Mouse (Mus musculus) limb, embryonic 13.5 days (tissue): ENCODE measurements around the gene BC052040. TPM values are rescaled to one million over a fixed set of nuclear protein-coding genes. Genes with fewer than 3 reads are reported as not detected.

Source experiments
- ATAC-seq: fragments of 200-750 bp; cut with Nextera tagmentation; 2 replicates; pipeline ENCODE4 v1.8.0; 2017; ENCODE audit warnings: low read depth, moderate number of reproducible peaks, moderate TSS enrichment; ENCODE audit not compliant: low FRiP score
- H3K27ac ChIP-seq: fragments of 300-500 bp; sonication (generic); 2 replicates; pipeline ENCODE4 v1.5.1; 2015; ENCODE audit warnings: inconsistent platforms, mild to moderate bottlenecking, moderate library complexity
- H3K27me3 ChIP-seq: fragments of 300-500 bp; sonication (generic); 2 replicates; pipeline ENCODE4 v1.6.1; 2015; ENCODE audit warnings: mild to moderate bottlenecking, inconsistent platforms
- H3K36me3 ChIP-seq: fragments of 300-500 bp; sonication (generic); 2 replicates; pipeline ENCODE4 v1.6.1; 2015; ENCODE audit warnings: inconsistent platforms, mild to moderate bottlenecking, moderate library complexity
- H3K4me1 ChIP-seq: fragments of 300-500 bp; sonication (generic); 2 replicates; pipeline ENCODE4 v1.6.1; 2015; ENCODE audit warnings: inconsistent platforms
- H3K4me2 ChIP-seq: fragments of 300-500 bp; sonication (generic); replicated peaks from 2 replicates; pipeline ENCODE4 v1.6.1; 2015; ENCODE audit warnings: inconsistent platforms, mild to moderate bottlenecking, moderate library complexity
- H3K4me3 ChIP-seq: fragments of 300-500 bp; sonication (generic); 2 replicates; pipeline ENCODE4 v1.5.1; 2015; ENCODE audit warnings: moderate library complexity, mild to moderate bottlenecking, inconsistent platforms
- H3K9ac ChIP-seq: fragments of 300-500 bp; sonication (generic); 2 replicates; pipeline ENCODE4 v1.6.1; 2015; ENCODE audit warnings: mild to moderate bottlenecking, inconsistent platforms
- H3K9me3 ChIP-seq: fragments of 300-500 bp; sonication (generic); 2 replicates; pipeline ENCODE4 v1.6.1; 2016; ENCODE audit warnings: inconsistent platforms
- WGBS: fragments of 180-500 bp; shearing (Covaris S2); methylation state at CpG from one replicate; pipeline ENCODE4 v1.1.7; 2015; 5-methylcytosine and 5-hydroxymethylcytosine counted together
- polyA plus RNA-seq: library from polyadenylated mRNA; unstranded; fragments of >200 nt; fragmentation: Nextera tagmentation; extraction: Ambion mirVana; gene quantifications from 2 replicates; pipeline ENCODE4 v1.2.1, GENCODE M21; 2015

The BC052040 gene
- polyA plus RNA-seq, 1 experiment from 2014 or later, result 9.7 TPM

- Histone ChIP-seq H3K4me3 (peak overlapping the region; percentile 33), H3K9ac (peak overlapping the region; percentile 43)
- ATAC-seq, result no peak
These were observed 2.2 kb upstream of the BC052040 start for GRCm38 (mm10) chr2:115579171-115579900.

GRCm38 (mm10) chr2:115579976-115580375, 1.5 kb upstream of the BC052040 start:
- Histone ChIP-seq H3K27ac (no peak overlapping the region), H3K4me3 (no peak overlapping the region), H3K4me2 (peak overlapping the region; percentile 63), H3K9me3 (no peaks in the 10 kb centered on the region), H3K4me1 (peaks cover 25% of the 10 kb centered on the region), H3K9ac (no peak overlapping the region; the same call in 1 of the 2 replicates), H3K36me3 (no peaks in the 10 kb centered on the region), H3K27me3 (0 out of 2 replicates have a peak, but pooled peaks cover 7% of the 10 kb centered on the region)
- 23% methylated on average over 6 of the region's 6 CpGs for WGBS
- no peak for ATAC-seq

More at GRCm38 (mm10) chr2:115579171-115579900, 2.2 kb upstream of the BC052040 start:
- no peaks in the 10 kb centered on the region for H3K9me3 ChIP-seq
- H3K27ac ChIP-seq, result peak overlapping the region; percentile 39
- H3K4me1 ChIP-seq, result peaks cover 25% of the 10 kb centered on the region
- H3K4me2 ChIP-seq, result peak overlapping the region; percentile 63
- no peaks in the 10 kb centered on the region for H3K36me3 ChIP-seq
- 12% methylated on average over 18 of the region's 18 CpGs for WGBS
- 0 out of 2 replicates have a peak, but pooled peaks cover 7% of the 10 kb centered on the region for H3K27me3 ChIP-seq

GRCm38 (mm10) chr2:115581989-115582608, 583 bp downstream of the BC052040 start:
- no peaks in the 10 kb centered on the region for H3K27me3 ChIP-seq
- no peak overlapping the region for H3K27ac ChIP-seq
- no peaks in the 10 kb centered on the region for H3K36me3 ChIP-seq
- peak overlapping the region; percentile 76 for H3K4me2 ChIP-seq
- H3K9ac ChIP-seq, result peak overlapping the region; percentile 74
- 0 out of 2 replicates have a peak, but pooled peaks have one; percentile 10 for ATAC-seq
- 66% methylated on average over 10 of the region's 10 CpGs for WGBS
- peak overlapping the region; percentile 69 for H3K4me3 ChIP-seq
- H3K4me1 ChIP-seq, result peaks cover 25% of the 10 kb centered on the region
- no peaks in the 10 kb centered on the region for H3K9me3 ChIP-seq

- H3K4me1 ChIP-seq, result peaks cover 25% of the 10 kb centered on the region
- no peak overlapping the region for H3K9ac ChIP-seq
- H3K4me3 ChIP-seq, result no peak overlapping the region
- H3K4me2 ChIP-seq, result no peak overlapping the region
- no peak for ATAC-seq
- H3K36me3 ChIP-seq, result no peaks in the 10 kb centered on the region
- H3K9me3 ChIP-seq, result no peaks in the 10 kb centered on the region
- H3K27me3 ChIP-seq, result no peaks in the 10 kb centered on the region
- H3K27ac ChIP-seq, result no peak overlapping the region
These were observed 2.3 kb downstream of the BC052040 start for GRCm38 (mm10) chr2:115583776-115584175.

GRCm38 (mm10) chr2:115590602-115591001, 9.1 kb downstream of the BC052040 start:
- no peak overlapping the region for H3K9ac ChIP-seq
- 79% methylated on average over 2 of the region's 2 CpGs for WGBS
- H3K36me3 ChIP-seq, result no peaks in the 10 kb centered on the region
- H3K27me3 ChIP-seq, result no peaks in the 10 kb centered on the region
- no peak overlapping the region for H3K27ac ChIP-seq
- H3K9me3 ChIP-seq, result no peaks in the 10 kb centered on the region
- no peak overlapping the region for H3K4me3 ChIP-seq
- H3K4me1 ChIP-seq, result peaks cover 16% of the 10 kb centered on the region
- H3K4me2 ChIP-seq, result no peak overlapping the region
- no peak for ATAC-seq

- Histone ChIP-seq H3K9ac (no peak overlapping the region), H3K27me3 (no peaks in the 10 kb centered on the region), H3K4me1 (peaks cover 16% of the 10 kb centered on the region), H3K27ac (no peak overlapping the region), H3K4me3 (no peak overlapping the region), H3K4me2 (no peak overlapping the region), H3K36me3 (no peaks in the 10 kb centered on the region), H3K9me3 (no peaks in the 10 kb centered on the region)
- 52% methylated on average over 2 of the region's 2 CpGs for WGBS
- 0 out of 2 replicates have a peak, but pooled peaks have one; percentile 51 for ATAC-seq
These were observed 11.2 kb downstream of the BC052040 start for GRCm38 (mm10) chr2:115592651-115593119.

- Histone ChIP-seq H3K27me3 (peaks cover 2% of the 10 kb centered on the region; the same call in 1 of the 2 replicates), H3K9ac (no peak overlapping the region), H3K9me3 (no peaks in the 10 kb centered on the region), H3K27ac (no peak overlapping the region), H3K36me3 (no peaks in the 10 kb centered on the region), H3K4me2 (no peak overlapping the region), H3K4me3 (no peak overlapping the region), H3K4me1 (peaks cover 19% of the 10 kb centered on the region)
- WGBS, result 66% methylated on average over 10 of the region's 10 CpGs
- ATAC-seq, result no peak
These were observed 15.5 kb downstream of the BC052040 start for GRCm38 (mm10) chr2:115597017-115597416.

GRCm38 (mm10) chr2:115598266-115598665, 16.8 kb downstream of the BC052040 start:
- peaks cover 7% of the 10 kb centered on the region; the same call in 1 of the 2 replicates for H3K4me1 ChIP-seq
- H3K36me3 ChIP-seq, result no peaks in the 10 kb centered on the region
- H3K4me2 ChIP-seq, result no peak overlapping the region
- H3K4me3 ChIP-seq, result no peak overlapping the region
- no peak for ATAC-seq
- H3K9me3 ChIP-seq, result no peaks in the 10 kb centered on the region
- peaks cover 8% of the 10 kb centered on the region; the same call in 1 of the 2 replicates for H3K27me3 ChIP-seq
- 35% methylated on average over 5 of the region's 5 CpGs for WGBS
- H3K9ac ChIP-seq, result no peak overlapping the region
- H3K27ac ChIP-seq, result no peak overlapping the region

GRCm38 (mm10) chr2:115600724-115601123, 19.2 kb downstream of the BC052040 start:
- 65% methylated on average over 5 of the region's 5 CpGs for WGBS
- H3K4me1 ChIP-seq, result peaks cover 7% of the 10 kb centered on the region; the same call in 1 of the 2 replicates
- no peak for ATAC-seq

GRCm38 (mm10) chr2:115601280-115601679, 19.8 kb downstream of the BC052040 start:
- ATAC-seq, result no peak
- Histone ChIP-seq H3K4me1 (peaks cover 7% of the 10 kb centered on the region; the same call in 1 of the 2 replicates), H3K4me2 (no peak overlapping the region), H3K9me3 (no peaks in the 10 kb centered on the region), H3K4me3 (no peak overlapping the region), H3K27me3 (peaks cover 11% of the 10 kb centered on the region; the same call in 1 of the 2 replicates), H3K27ac (no peak overlapping the region), H3K36me3 (no peaks in the 10 kb centered on the region), H3K9ac (no peak overlapping the region)
- WGBS, result 86% methylated on average over 1 of the region's 1 CpGs

More at GRCm38 (mm10) chr2:115600724-115601123, 19.2 kb downstream of the BC052040 start:
- no peak overlapping the region for H3K4me3 ChIP-seq
- H3K9ac ChIP-seq, result no peak overlapping the region
- H3K9me3 ChIP-seq, result no peaks in the 10 kb centered on the region
- no peak overlapping the region for H3K27ac ChIP-seq
- no peak overlapping the region for H3K4me2 ChIP-seq
- H3K27me3 ChIP-seq, result peaks cover 11% of the 10 kb centered on the region; the same call in 1 of the 2 replicates
- H3K36me3 ChIP-seq, result no peaks in the 10 kb centered on the region

GRCm38 (mm10) chr2:115602116-115602515, 20.6 kb downstream of the BC052040 start:
- WGBS, result 84% methylated on average over 2 of the region's 2 CpGs

GRCm38 (mm10) chr2:115604132-115604531, 22.6 kb downstream of the BC052040 start:
- 72% methylated on average over 6 of the region's 6 CpGs for WGBS
- H3K4me3 ChIP-seq, result no peak overlapping the region
- no peaks in the 10 kb centered on the region for H3K9me3 ChIP-seq
- H3K9ac ChIP-seq, result no peak overlapping the region
- H3K27ac ChIP-seq, result no peak overlapping the region
- no peak for ATAC-seq
- H3K4me2 ChIP-seq, result no peak overlapping the region
- H3K4me1 ChIP-seq, result 0 out of 2 replicates have a peak, but pooled peaks cover 4% of the 10 kb centered on the region
- H3K27me3 ChIP-seq, result peaks cover 11% of the 10 kb centered on the region; the same call in 1 of the 2 replicates
- no peaks in the 10 kb centered on the region for H3K36me3 ChIP-seq

More at GRCm38 (mm10) chr2:115602116-115602515, 20.6 kb downstream of the BC052040 start:
- Histone ChIP-seq H3K4me3 (no peak overlapping the region), H3K36me3 (no peaks in the 10 kb centered on the region), H3K27me3 (peaks cover 11% of the 10 kb centered on the region; the same call in 1 of the 2 replicates), H3K4me2 (no peak overlapping the region), H3K9me3 (no peaks in the 10 kb centered on the region), H3K27ac (no peak overlapping the region), H3K4me1 (peaks cover 7% of the 10 kb centered on the region; the same call in 1 of the 2 replicates), H3K9ac (no peak overlapping the region)
- ATAC-seq, result no peak
